Mouse (Mus musculus): ENCODE results near the gene Gm7534.

Gm7534 gene

DNA sequence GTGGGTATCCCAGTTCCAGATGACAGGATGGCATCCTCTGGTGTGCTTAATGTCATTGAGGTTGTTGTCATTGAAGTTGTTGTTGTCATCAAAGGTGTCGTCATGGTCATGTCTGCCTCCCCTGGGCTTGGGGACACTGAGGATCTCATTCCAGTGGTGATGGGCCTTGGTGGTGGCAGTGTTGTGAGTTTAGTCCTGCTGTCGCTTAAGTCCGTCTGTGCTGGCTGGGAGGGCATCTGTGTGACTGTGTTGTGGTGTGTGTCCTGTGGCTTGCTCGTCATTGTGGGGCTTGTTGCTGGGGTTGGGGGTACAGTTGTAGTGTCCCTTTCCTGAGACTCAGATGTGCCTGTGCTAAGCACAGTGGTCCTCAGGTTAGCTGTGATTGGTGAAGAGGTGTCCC, at the start of gene Gm7534:
Gene Gm7534, minus strand, starts transcription at position 101 of the 400 bp plus-strand sequence.
- no peak for DNase-seq (ENCODE audit: low spot score in 2 of 2)

DNA sequence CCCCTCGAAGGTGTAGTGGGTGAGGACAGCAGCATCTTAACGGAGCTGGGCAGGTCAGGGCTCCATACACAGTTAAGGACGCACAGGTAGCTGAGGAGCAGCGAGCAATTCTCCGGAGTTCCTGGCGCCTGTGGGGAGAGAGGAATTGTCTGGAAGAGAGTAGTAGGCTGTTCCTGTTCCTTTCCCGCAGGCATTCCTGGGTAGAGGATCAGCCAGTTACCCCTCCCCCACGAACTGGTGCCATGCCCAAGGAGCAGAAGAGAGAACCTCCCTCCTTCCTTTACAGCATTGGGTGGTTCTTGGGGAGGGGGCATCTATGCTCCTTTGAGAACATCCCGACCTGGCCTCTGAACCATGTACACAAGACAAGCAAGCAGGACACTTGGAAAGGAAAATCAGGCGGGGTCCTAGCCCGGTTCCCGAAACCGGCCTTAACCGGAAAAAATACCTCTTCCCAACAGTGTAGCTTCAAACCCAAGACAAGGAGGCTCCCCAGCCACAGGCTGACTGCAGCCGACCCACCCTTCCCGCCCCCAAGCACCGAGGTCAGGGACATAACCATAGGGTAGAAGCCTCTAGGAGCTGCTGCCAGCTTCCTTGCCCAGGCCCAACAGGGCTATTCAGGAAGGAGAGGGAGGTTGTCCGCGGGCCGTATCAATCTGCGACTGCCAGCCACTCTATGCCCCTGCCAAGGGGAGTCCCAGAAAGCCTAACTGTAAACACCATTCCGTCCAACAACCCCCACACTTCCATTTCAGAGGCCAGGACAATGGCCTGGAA, 49.5 kb upstream of the Gm7534 start:
- DNase-seq (ENCODE audit: low spot score in 2 of 2), result no peak

DNA sequence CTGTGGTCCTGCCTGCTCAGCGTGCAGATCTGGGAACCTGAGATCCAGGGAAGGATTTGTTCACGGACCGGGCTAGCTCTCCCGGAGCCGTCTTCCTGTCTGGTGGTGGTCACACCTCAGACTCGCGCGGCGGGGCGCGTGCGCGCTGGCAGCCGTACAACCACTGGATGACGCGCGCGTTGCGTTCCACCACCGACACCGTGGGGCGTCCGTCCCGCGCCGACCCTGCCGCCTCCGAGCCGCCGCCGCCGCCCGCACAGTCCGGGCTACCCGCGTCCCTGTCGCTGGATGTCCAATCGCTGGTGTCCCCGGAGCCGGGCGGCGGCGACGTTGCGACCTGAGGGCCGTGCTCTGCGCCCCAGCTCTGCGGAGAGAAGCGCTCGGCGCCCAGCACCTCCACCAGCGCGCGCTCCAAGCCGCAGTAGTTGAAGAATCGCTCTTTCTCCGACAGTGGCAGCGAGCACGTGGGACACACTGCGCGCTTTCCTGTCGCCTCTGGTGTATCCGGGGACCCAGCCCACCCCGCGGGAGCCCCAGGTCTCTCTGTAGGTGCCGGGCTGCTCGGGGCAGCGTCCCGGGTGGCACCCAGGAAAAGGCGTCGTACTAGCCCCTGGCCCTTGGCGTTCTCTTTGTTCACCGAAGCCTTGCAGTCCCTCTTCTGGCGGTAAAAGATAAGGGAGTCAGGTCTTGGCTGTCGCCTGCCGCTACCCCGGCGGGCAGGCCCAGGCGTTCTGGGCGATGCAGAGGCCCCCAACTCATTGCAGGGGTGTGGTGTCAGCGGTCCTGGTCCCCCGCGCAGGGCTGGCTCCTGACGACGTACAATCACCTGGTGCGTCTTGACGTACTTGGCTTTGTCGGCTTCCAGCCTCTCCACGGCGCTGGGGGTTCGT, 48.7 kb upstream of the Gm7534 start:
- DNase-seq (ENCODE audit: low spot score in 2 of 2), result no peak

DNA sequence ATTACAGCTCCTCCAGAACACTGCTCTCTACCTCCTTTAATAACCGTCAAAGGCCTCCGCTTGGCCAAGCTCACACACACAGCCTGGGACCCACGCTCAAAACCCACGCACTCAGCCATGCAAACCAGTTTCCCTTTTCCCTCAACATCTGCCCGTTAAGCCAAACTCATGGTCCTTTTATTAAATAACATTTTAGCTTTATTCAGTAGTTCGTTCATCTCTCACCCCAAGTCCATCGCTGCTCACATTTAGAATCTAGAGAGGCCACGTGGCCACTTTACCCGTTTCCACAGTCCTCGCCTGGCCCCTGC, 48.1 kb upstream of the Gm7534 start:
- no peak for DNase-seq (ENCODE audit: low spot score in 2 of 2)

DNA sequence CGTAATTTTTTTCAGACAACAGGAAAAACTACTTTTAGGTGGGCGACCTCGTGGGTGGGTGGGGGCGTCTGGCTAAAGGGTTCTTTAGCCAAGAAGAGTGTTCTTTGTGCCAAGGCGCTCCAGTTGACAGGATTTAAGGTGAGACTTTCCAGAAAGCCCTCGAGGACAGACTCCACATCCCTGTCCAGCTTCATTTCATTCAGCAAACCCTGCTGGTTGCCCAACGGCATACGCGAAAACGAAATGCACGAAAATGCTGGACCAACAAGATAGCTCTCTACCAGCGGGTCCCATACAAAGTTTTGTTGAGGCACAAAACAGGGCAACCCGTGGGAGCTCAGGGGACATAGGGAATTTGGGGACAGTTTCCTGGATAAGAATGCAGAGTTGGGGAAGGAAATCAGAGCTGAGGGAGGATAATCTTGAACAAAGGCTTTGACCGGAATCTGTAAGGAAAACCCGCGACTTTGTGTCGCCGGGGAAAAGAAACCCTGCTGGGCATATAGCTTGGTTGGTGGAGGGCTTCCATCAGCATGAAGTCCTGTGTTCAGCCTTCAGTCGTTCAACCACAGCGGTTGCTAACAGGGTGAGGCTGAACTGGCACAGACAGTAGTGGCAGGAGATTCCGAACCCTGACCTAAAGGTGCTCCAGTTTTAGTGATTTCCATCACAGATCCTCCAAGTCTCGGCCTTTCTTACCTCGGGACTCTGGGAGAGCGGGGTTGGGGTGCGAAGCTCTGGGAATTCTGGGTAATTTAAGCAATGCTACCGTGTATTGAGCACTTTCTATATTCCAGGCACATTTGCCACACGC, 47.5 kb upstream of the Gm7534 start:
- DNase-seq (ENCODE audit: low spot score in 2 of 2), result no peak

DNA sequence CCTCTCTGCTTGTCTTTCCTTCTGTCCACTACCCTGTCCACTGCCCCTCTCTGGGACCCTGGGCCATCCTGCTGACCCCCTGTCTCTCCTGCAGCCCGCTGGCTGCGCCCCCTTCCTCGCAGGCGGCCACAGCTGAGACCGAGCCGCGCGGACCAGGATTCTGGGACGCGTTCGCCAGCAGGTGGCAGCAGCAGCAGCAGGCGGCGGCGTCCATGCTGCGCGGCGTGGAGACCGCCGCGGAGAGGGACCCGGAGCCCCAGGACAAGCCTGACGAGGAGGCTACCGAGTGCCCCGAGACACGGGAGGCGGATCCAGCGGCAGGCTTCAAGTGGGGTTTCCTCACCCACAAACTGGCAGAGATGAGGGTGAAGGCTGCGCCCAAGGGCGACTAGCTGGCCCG, 46.8 kb upstream of the Gm7534 start:
- DNase-seq (ENCODE audit: low spot score in 2 of 2), result peak; percentile 38 to 53

DNA sequence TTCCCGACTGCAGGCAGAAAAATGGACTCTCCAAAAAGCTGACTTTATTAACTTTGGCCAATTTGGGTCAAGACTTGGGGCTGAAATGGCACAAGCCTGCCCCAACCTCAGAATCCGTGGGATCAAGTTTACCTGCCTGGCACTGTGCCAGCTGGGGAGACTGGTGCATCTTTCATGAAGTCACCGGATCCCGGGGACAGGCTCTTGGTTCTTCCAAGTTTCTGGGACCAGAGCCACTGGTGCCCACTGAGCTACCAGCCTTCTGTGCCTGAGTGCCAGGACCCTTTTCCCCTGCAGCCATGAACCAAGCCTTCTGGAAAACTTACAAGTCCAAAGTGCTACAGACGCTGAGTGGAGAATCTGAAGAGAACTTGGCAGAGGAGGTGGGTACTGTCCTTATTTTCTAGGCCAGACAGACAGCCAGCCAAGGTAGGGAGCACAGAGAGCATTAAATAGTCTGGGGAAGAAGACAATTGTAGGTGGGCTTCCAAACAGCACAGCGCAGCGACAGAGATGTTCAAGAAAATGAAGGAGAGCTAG, 44.0 kb upstream of the Gm7534 start, which contains the start of gene Gm30191:
Gene Gm30191, plus strand, starts transcription at position 217 of the 540 bp plus-strand sequence.
- no peak for DNase-seq (ENCODE audit: low spot score in 2 of 2)

DNA sequence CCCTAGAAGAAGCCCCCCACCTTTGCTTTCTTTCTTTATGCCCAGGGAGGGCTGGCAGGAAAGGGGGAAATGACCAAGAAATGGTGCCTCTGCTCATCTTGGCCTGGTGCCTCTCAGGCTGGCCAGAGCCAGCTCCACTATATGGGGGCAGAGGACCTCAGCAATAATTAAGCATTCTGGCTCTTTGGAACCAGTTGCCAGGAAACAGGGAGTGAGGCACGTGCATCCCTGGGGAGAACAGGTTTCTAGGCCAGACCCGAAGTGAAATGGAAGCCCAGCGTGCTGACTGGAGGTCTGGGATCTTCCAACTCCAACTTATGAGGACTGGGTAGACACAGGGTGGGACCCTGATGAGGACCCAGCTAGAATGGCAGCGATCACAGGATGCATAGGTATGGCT, 43.5 kb upstream of the Gm7534 start:
- no peak for DNase-seq (ENCODE audit: low spot score in 2 of 2)

DNA sequence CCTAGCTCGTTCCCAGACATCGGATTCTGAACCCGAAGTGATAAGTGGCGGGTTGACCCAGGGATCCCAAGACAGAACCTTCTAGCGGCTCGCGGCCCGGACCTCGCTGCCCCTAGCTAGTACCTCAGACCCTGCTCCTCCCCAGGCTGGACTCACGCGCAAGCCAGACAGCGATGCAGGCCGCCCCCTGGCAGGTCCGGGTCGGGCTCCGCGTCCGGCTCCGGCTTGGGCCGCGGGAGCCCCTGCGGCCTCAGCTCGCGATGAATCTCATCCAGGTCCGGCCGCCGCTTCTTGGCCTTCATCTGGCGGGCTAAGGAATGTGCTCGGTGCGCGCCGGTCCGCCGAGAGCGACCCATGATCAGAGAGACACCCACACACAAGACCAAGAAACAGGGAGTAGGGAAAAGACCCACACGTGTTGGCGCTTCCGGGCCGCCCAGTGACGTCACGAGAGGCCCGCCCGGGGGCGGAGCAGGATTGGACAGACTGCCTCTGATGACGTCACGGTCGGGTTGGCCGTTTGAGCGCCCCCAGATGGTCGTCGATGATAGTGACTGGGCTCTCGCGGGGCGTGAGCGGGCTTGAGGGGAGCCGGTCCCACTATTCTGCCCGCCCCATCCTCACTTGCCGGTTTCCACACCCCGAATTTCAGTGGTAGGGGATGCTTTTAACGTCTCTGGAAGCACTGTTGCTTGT, 42.5 kb upstream of the Gm7534 start, which contains the start of gene Zfp593:
Gene Zfp593, minus strand, starts transcription at position 445 of the 696 bp plus-strand sequence.
- DNase-seq (ENCODE audit: low spot score in 2 of 2), result peak; percentile 89 to 93

DNA sequence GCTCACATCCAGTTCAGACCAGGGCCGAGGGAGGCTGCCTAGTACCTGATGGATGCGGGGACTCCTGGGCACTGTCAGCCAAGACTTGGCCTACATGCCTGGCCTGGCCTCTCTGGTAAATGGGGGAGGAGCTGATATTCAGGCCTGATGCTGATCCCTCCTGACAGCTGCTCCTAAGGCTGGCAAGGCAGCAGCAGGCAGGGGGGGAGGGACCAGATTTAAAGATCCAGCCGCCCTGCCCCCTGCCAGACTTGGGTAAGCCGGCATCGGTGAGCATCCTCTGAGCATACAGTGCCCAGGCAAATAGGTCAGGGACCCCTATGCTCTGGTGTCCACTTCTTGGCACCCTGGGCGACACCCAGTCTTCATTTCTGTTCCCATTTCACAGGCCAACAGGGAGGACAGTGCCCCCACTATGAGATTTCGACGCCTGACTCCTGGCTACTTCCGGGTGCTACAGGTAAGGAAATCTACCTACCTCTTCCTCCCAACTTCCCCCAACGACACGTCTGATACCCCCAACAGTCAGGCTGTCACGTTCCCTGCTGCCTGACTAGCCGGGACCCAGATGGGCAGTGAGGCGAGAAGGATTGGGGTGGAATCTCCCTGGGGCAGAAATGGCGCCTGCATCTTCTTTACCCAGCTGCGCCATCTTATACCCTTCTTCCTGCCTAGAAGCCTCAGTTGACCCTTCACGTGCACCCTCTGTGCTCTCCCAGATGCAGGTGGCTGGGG, 40.9 kb upstream of the Gm7534 start, which contains the start of gene E130218I03Rik:
Gene E130218I03Rik, plus strand, starts transcription at position 147 of the 735 bp plus-strand sequence.
- DNase-seq (ENCODE audit: low spot score in 2 of 2), result no peak

DNA sequence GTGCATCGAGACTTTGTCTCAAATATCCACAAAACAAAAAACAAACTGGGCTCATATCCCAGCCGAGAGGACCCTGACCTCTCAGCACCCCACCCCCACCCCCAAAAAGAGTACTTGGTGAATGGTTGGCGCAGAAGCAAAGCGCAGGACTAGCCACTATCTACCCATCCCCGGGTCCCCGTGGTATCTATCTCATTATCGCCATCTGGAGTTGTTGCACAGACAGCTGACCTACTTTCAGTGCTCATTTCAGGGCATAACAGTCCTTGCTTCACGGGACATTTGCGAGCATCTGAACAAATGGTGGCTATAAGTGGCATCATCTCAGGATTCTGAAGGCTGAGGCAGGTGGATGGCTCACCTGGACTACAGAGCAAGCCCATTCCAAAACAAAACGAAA, 35.9 kb upstream of the Gm7534 start:
- no peak for DNase-seq (ENCODE audit: low spot score in 2 of 2)

DNA sequence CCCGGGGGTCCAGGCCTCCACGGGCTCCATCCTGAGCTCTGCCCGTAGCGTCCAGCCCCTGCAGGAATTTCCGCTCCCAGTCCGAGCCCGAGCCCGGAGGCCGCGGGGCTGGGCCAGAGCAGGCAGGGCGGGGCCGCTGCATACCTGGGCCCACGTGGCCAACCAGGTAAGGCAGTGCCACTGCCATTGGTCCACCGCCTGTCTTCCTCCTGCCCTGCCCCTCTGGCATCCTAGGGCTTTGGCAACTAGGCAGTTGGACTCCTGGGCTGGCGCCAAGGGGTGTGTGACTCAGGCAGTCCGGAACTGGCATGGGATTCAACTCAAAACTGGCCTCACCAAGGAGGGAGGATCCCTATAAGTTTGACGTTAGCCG, 35.5 kb upstream of the Gm7534 start, which contains the start of gene Cnksr1:
Gene Cnksr1, minus strand, starts transcription at position 121 of the 373 bp plus-strand sequence.
- DNase-seq (ENCODE audit: low spot score in 2 of 2), result no peak

DNA sequence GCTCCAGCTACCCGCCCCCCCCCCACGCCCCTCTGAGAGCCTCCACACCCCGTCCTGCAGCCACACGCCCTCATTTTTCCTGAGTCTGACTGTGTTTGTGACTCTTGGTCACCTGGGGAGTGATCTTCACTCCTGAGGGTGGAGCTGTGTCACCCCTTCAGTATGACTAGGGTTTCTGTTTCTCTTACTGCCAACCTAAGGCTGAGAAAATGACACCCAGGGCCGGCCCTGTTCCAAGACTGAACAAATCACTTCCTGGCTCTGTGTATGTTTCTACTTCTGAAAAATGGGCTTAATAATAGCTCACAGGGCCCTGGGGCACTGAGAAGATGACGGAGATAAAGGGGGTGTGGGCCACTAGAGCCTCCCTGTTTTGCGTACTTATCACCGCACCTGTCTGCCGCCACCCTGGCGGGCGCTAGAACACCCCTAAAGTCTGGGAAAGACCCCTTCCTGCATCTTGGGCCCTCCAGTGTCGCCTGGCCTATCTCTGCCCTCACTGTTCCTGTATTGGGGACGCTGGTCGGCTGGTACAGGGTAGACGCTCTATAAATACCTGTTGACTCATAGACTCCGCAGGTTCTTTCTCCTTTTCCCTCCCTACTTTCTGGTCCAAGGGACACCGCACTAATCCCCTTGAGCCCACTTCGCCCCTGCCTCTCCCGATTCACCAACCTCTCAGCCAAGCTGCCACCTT, 34.9 kb upstream of the Gm7534 start:
- no peak for DNase-seq (ENCODE audit: low spot score in 2 of 2)

DNA sequence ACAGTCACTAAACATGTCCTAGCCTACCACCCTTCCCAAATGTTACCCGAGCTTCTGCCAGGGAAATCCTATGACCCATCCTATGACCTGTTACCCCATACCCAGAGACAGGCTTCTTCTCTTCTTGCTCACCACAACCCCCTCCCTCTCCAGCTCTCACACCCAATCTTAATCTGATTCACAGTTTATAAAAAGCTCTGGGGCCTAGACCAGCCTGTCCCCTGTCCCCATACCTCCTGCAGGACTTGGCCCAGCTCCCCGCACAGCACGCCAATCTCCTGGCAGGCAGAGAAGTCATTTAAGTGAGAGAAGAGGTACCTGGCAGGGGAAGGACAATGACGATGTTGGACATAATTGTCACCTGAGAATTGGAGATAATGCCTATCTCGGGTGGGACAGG, 32.1 kb upstream of the Gm7534 start:
- no peak for DNase-seq (ENCODE audit: low spot score in 2 of 2)

DNA sequence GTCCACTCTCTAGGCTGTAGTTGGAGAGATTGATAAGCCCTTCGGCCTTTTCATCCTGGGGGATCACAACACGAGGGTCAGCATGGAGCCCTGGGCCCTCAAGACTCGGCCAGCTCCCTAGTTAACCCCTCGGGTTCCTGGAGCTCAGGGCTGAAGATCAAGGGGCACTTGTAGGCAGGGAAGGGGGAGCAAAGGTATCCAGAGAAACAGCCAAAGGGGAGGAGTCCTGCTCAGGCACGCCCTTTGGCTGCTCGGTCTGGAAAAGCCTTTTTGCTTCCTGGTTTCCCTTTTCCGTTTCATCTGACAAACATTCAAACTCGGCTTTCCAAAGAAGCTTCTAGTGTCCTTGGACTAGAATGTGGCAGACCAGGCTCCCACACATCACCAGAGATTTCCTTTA, 27.6 kb upstream of the Gm7534 start:
- no peak for DNase-seq (ENCODE audit: low spot score in 2 of 2)

DNA sequence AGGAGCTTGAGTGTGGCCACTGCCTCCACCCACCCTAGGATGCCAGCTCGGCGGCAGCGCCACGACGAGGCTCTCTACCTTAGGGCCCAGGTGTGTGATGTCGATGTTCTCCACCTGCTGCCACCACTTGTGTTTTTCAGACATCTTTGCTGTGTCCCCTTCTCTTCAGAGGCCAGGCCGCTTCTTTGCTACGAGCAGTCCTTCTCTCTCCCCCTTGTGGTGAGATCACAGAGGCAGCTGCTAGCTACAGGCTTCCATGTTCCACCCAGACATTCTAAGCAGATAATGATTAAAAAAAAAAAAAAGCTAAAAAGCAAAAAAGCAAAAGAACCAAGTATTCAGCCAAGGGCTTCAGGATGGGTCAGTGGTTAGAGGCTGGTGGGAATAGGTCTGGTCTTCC, 24.4 kb upstream of the Gm7534 start, which contains the start of gene Catsper4:
Gene Catsper4, minus strand, starts transcription at position 190 of the 400 bp plus-strand sequence.
- no peak for DNase-seq (ENCODE audit: low spot score in 2 of 2)

DNA sequence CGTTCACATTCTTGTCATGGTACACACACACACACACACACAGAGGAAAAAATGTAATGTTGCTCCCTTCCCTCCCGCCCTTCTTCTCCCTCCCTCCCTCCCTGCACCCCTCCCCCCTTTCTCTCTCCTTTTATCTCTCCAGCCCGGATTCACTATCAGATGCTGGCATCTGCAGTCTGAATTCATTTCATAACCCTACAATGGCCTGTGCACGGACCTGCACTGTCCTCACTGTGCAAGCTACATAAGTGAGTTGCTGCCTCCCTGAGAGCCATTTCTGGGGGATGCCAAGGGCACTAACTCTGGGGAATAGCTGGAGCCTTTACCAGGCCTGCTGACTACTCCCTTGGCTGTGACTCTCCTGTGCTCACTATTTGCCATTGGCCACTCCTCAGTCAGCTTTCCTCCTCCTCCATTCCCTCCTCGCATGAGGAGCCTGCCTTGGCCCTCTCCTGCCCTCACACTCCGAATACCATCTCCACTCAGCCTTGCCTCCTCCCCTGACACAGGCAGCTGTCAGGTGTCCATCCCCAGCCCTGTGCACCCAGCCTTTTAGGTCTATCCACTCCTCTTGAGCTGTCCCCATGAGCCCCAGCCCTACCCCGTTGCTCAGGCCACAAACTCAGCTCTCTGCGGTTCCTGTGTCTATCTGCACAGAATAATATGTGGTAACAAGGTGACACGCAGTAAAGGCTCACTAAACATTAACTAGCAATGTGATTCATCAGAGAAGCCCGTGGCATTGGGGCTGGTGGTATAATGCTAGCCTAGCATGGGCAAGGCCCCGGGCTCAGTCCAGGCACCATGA, 20.2 kb upstream of the Gm7534 start:
- no peak for DNase-seq (ENCODE audit: low spot score in 2 of 2)

DNA sequence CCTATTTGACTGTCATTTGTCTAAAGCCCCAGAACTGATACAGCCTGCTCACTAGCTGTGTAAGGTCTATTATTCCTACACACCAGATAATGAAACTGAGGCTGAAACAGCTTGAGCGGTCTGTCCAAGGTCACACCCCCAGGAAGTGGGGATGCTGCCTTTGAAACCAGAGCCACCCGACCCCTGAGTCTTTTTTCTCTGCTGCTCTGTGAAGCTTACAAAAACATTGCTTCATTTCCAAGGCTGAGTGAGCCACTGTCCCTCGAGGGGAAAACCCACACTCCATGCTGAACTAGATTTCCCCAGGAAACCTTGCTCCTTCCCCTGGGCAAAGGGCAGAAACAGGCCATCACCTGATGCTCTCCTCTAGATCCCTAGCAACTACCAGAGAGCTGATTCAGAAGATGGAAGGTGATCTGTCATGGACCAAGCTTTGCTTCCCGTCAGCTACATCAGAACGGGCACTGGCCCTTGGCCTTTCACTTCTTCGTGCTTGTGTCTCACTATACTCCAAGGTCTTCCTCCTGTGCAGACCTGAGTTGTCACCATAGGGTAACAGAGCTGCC, 3.8 kb upstream of the Gm7534 start:
- no peak for DNase-seq (ENCODE audit: low spot score in 2 of 2)

Data from spleen, postnatal 36 days (tissue).